Mouse (Mus musculus): ENCODE measurements around the gene Cdc34. TPM values are rescaled to one million over a fixed set of nuclear protein-coding genes. Genes with fewer than 3 reads are reported as not detected.

Gene Cdc34
- polyA plus RNA-seq, 1 experiment = 72.0 TPM

DNA sequence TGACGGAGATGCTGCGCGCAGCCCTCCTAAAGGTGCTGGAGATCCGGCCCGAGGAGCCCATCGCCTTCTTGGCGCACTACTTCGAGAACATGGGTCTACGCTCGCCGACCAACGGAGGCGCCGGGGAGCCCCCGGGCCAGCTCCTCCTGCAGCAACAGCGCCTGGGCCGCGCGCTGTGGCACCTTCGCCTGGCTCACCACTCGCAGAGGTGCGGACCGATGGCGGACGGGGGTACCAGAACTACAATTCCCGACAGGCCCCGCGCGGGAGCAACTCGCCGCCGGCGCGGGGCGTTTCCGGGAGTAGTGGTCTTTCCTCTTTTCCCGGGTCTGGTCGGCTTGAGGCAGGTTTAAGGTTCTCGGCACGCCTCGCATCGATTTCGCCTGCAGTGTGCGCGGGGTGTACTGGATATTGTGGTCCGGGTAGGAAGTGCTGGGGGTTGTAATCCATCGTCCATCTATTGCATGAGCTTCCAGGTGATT is 12.4 kb upstream of the Cdc34 start:
- peaks cover 6% of the 10 kb centered on the region for H3K27me3 ChIP-seq (ENCODE audit: control insufficient read depth)
- peaks cover 14% of the 10 kb centered on the region for H3K36me3 ChIP-seq (ENCODE audit: control insufficient read depth)
- peaks cover 35% of the 10 kb centered on the region for H3K4me1 ChIP-seq (ENCODE audit: control insufficient read depth)
- no peak for TF ChIP-seq TAL1 (IDR thresholded peaks at IDR 0.05; ENCODE audit: low read length)
- no peak for TF ChIP-seq GATA1 (IDR thresholded peaks at IDR 0.05; ENCODE audit: low read length)
- H3K9me3 ChIP-seq (ENCODE audit: control insufficient read depth, low read length) = no peaks in the 10 kb centered on the region
- peak overlapping the region; percentile 88 for H3K4me3 ChIP-seq (replicated peaks)

DNA sequence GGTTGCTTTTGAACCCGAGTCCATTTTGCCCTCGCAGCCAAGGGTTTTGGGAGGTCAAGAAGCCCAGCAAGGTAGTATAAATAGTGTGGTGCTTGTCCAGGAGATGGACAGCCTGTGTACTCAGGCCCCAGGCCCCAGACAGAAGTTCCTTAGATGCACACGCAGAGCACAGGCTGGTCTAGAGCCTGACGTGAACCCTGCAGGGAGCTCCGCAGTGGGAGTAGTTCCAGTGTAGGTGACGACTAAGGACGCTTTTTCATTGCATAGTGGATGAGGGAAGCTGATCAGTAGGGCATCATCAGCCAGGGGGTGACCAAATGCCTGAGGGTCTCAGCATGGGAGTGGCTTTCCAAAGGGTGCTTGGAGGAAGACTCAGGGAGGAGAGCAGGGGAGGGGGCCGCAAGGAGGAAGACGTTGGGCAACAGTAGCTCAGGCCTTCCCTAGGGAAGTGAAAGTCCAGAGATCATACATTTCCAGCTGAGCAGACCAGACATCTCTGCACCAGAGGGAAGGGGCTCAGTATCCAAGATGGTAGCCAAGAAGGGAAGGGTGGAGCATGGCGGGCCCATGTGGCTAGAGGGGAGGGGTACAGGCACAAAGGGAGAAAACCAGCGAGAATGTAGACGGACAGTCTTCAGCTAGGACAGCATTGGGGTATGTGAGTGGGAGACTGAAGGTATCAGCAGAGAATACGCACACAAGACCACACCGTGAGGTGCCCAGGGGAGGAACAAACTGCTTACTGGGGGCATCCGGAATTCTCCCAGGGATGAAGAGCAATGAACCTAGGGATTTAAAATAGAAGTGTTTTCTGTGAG is 11.7 kb upstream of the Cdc34 start:
- H3K4me3 ChIP-seq (replicated peaks) = peak overlapping the region; percentile 88
- no peaks in the 10 kb centered on the region for H3K9me3 ChIP-seq (ENCODE audit: control insufficient read depth, low read length)
- peaks cover 15% of the 10 kb centered on the region for H3K36me3 ChIP-seq (ENCODE audit: control insufficient read depth)
- H3K4me1 ChIP-seq (ENCODE audit: control insufficient read depth) = peaks cover 35% of the 10 kb centered on the region
- no peak for TF ChIP-seq GATA1 (IDR thresholded peaks at IDR 0.05; ENCODE audit: low read length)
- TF ChIP-seq TAL1 (IDR thresholded peaks at IDR 0.05; ENCODE audit: low read length) = no peak
- H3K27me3 ChIP-seq (ENCODE audit: control insufficient read depth) = peaks cover 6% of the 10 kb centered on the region

DNA sequence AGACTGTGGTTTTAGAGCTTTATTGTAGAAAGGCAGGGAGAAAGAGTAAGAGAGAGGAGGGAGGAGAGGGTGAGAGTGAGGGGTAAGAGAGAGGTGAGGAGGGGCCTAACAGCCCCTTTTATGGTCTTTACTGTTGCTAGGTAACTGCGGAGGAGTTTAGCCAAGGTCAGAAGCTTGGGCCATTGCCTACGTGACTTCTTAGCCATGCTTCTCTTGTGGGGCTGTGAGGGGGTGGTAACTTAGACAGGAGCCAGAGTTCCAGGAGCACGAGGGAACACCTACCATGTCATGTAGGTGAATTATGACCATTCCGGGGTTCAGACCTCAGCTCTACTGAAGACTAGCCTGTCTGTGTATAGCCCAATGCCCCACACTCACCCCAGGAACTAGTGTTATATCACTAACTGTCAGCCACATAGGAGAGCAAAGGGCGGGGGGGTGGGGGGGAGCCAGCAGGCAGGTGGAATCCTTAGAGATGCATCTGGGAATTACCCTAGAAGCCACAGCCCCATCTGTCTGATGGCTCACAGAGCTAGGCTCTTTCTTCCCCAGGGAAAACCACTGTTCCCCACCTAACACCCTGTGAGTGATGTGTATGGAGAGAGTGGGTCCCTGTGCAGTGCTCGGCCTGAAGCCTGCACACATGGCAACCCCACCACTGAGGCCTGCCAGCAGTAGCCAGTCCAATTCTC is 10.5 kb upstream of the Cdc34 start:
- no peak for TF ChIP-seq GATA1 (IDR thresholded peaks at IDR 0.05; ENCODE audit: low read length)
- no peak for TF ChIP-seq TAL1 (IDR thresholded peaks at IDR 0.05; ENCODE audit: low read length)
- Histone ChIP-seq H3K4me3 (replicated peaks) (no peak overlapping the region), H3K36me3 (ENCODE audit: control insufficient read depth) (peaks cover 22% of the 10 kb centered on the region)

DNA sequence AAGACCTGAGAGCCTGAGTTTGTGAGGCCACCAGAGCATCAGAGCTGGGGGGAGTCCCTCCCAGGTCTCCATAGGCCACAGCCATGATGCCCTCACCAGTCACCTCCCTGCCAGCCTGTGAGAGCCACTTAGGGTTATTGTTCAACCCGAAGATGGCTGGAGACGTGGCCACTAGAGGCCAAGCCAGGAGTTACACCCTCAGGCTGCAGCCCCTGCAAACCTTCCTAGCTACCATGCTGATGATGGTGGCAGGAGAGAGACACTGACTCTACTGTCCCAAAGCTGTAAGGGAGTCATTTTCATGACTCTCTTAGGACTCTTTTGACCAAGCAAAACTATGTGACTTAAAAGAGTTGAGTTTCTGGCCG is 9.9 kb upstream of the Cdc34 start:
- TF ChIP-seq TAL1 (IDR thresholded peaks at IDR 0.05; ENCODE audit: low read length) (no peak), GATA1 (IDR thresholded peaks at IDR 0.05; ENCODE audit: low read length) (no peak)
- Histone ChIP-seq H3K36me3 (ENCODE audit: control insufficient read depth) (peaks cover 22% of the 10 kb centered on the region), H3K4me3 (replicated peaks) (no peak overlapping the region), H3K27me3 (ENCODE audit: control insufficient read depth) (no peaks in the 10 kb centered on the region; the same call in 1 of the 2 replicates), H3K4me1 (ENCODE audit: control insufficient read depth) (peaks cover 33% of the 10 kb centered on the region), H3K9me3 (ENCODE audit: control insufficient read depth, low read length) (no peaks in the 10 kb centered on the region)

More for the DNA sequence above, 10.5 kb upstream of the Cdc34 start:
- H3K27me3 ChIP-seq (ENCODE audit: control insufficient read depth) = peaks cover 2% of the 10 kb centered on the region
- H3K9me3 ChIP-seq (ENCODE audit: control insufficient read depth, low read length) = no peaks in the 10 kb centered on the region
- peaks cover 33% of the 10 kb centered on the region for H3K4me1 ChIP-seq (ENCODE audit: control insufficient read depth)

DNA sequence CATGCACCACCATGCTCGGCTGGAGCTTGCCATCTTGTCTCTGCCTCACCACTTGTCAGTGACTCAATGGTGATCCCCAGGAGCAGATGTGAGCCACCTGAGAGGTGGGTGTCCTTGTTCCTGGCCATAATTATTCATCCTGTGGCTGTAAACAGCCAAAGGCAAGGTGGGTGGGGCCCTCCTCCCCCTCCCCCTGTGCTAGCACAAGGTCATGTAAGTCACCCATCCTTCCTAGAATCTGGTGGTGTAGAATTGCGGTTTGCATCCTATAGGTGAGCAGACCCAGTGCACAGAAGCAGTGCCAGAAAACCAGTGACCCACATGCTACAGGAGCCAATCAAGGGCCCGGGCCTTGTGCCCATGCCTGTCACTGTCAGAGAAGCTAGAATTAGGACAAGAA is 8.9 kb upstream of the Cdc34 start:
- H3K4me3 ChIP-seq (replicated peaks) = no peak overlapping the region
- H3K36me3 ChIP-seq (ENCODE audit: control insufficient read depth) = peaks cover 22% of the 10 kb centered on the region
- no peak for TF ChIP-seq TAL1 (IDR thresholded peaks at IDR 0.05; ENCODE audit: low read length)
- TF ChIP-seq GATA1 (IDR thresholded peaks at IDR 0.05; ENCODE audit: low read length) = no peak
- no peaks in the 10 kb centered on the region for H3K27me3 ChIP-seq (ENCODE audit: control insufficient read depth)
- H3K9me3 ChIP-seq (ENCODE audit: control insufficient read depth, low read length) = no peaks in the 10 kb centered on the region
- peaks cover 32% of the 10 kb centered on the region for H3K4me1 ChIP-seq (ENCODE audit: control insufficient read depth)

DNA sequence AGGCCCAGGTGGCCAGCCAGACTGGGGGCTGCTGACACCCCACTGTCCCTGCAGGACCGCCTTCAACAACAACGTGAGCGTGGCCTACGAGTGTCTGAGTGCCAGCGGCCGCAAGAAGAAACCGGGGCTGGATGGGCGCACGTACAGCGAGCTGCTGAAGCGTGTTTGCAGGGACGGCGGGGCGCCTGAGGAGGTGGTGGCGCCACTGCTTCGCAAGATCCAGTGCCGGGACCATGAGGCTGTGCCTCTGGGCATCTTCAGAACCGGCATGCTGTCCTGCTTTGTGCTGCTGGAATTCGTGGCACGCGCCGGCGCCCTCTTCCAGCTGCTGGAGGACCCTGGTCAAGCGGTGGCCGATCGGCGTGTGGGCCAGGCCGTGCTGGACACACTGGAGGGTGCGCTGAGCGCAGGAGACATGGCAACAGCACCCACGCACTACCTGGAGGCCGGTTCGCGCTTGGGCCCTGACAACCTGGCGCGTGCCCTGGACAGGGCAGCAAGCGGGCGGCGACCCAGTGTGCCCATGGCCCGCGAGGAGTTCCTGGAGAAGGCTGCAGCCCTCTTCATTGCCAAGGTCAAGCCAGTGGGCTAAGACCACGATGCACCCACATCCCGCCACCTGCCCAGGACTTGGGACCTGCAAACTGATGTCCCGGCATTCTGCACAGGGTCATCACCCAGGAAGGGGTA is 6.5 kb upstream of the Cdc34 start:
- Histone ChIP-seq H3K4me3 (replicated peaks) (no peak overlapping the region), H3K27me3 (ENCODE audit: control insufficient read depth) (peaks cover 5% of the 10 kb centered on the region), H3K9me3 (ENCODE audit: control insufficient read depth, low read length) (no peaks in the 10 kb centered on the region), H3K4me1 (ENCODE audit: control insufficient read depth) (peaks cover 23% of the 10 kb centered on the region), H3K36me3 (ENCODE audit: control insufficient read depth) (peaks cover 22% of the 10 kb centered on the region)
- no peak for TF ChIP-seq TAL1 (IDR thresholded peaks at IDR 0.05; ENCODE audit: low read length)
- no peak for TF ChIP-seq GATA1 (IDR thresholded peaks at IDR 0.05; ENCODE audit: low read length)

DNA sequence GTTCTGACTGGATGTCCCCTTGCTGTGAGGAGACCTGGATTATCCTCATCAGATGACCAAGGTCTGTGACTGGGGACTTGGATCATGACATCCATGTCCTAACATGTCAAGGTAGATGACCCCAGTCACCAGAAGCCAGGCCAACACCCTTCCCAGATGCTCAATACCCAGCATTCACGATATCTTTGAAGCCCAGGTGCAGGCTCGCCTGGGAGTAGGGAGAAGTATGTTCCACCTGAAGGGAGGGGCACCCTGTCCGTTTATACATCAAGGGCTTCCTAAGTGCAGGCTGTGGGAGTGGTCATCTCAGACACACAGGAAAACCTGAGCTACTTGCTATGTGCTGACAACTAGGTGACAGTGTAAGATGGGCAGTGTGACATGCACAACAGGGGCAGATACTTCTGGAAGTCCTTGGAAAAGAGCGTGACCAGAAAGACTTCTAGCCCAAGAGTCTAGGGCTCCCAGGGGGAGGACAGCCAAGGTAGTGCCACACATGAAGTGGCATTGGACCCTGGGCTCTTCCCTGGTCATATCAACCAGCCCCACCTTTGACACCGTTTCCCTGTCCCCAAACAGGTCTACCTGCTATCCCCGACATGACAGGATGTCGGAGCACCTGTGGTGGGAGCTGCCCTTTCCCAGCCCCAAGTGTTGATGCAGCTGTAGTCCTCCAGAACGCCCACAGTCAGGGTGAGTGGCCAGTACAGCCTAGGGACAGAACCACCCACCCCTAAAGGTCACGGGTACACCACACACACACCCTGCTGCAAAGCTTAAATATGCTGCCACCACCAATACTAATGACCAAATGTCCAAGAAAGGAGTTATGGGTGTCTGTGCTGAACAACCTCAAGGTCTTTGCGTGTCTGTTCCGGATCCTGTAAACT is 1.1 kb upstream of the Cdc34 start:
- no peak for TF ChIP-seq GATA1 (IDR thresholded peaks at IDR 0.05; ENCODE audit: low read length)
- H3K36me3 ChIP-seq (ENCODE audit: control insufficient read depth) = peaks cover 29% of the 10 kb centered on the region
- no peaks in the 10 kb centered on the region for H3K9me3 ChIP-seq (ENCODE audit: control insufficient read depth, low read length)

DNA sequence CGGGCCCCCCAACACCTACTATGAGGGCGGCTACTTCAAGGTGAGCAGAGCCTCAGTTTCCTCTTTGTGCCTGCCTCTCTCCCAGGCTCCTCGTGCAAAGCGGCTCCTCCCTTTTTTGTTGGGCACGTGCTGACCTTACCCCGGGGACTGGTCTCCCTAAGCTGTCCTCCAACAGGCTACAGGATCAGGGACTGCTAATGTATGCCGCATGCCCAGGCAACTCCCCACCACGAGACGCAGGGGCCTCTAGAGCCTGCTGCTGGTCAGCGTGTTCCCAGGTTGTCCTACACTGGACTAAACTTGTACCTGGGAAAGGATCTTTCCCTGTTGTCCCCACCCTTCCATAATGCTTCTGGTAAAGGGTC is 538 bp downstream of the Cdc34 start:
- Histone ChIP-seq H3K4me3 (replicated peaks) (peak overlapping the region; percentile 88), H3K36me3 (ENCODE audit: control insufficient read depth) (peaks cover 45% of the 10 kb centered on the region), H3K4me1 (ENCODE audit: control insufficient read depth) (peaks cover 57% of the 10 kb centered on the region), H3K9me3 (ENCODE audit: control insufficient read depth, low read length) (no peaks in the 10 kb centered on the region), H3K27me3 (ENCODE audit: control insufficient read depth) (peaks cover 5% of the 10 kb centered on the region)
- no peak for TF ChIP-seq GATA1 (IDR thresholded peaks at IDR 0.05; ENCODE audit: low read length)
- TF ChIP-seq TAL1 (IDR thresholded peaks at IDR 0.05; ENCODE audit: low read length) = no peak

More for the DNA sequence above, 1.1 kb upstream of the Cdc34 start:
- Histone ChIP-seq H3K4me1 (ENCODE audit: control insufficient read depth) (peaks cover 54% of the 10 kb centered on the region), H3K4me3 (replicated peaks) (peak overlapping the region; percentile 88), H3K27me3 (ENCODE audit: control insufficient read depth) (peaks cover 5% of the 10 kb centered on the region)
